Mouse (Mus musculus) retina, embryonic 14.5 days (tissue): Measurements from ENCODE around the gene Dazap1.
"Not testable (repeated sequence)": the region's sequence is repeated elsewhere in the genome, so short reads cannot be mapped to it uniquely, and the experiment has no call there.

ENCODE experiments used
- DNase-seq: peaks from one replicate; pipeline ENCODE4 v3.0.0-alpha.2; 2015; ENCODE audit warnings: low spot score

Dazap1 gene

GRCm38 (mm10) chr10:80260642-80261584 lies at the start of gene Dazap1, which contains the start of gene Gamt:
Gene Dazap1 (plus strand): TSS chr10:80261486.
Gene Gamt (minus strand): TSS chr10:80261012.
- DNase-seq, result peak; percentile 97

- not testable (repeated sequence) for DNase-seq
Measured at GRCm38 (mm10) chr10:80211547-80212103, 49.7 kb upstream of the Dazap1 start.

- no peak for DNase-seq
Measured at GRCm38 (mm10) chr10:80215048-80215772, 46.1 kb upstream of the Dazap1 start.

GRCm38 (mm10) chr10:80220676-80221075 lies 40.6 kb upstream of the Dazap1 start:
- no peak for DNase-seq

GRCm38 (mm10) chr10:80223137-80223536 lies 38.1 kb upstream of the Dazap1 start:
- DNase-seq, result not testable (repeated sequence)

- DNase-seq, result no peak
Measured at GRCm38 (mm10) chr10:80226071-80226415, 35.2 kb upstream of the Dazap1 start.

GRCm38 (mm10) chr10:80226416-80227165 lies 34.7 kb upstream of the Dazap1 start, which contains the start of gene Mum1:
Gene Mum1 (plus strand): TSS chr10:80226434.
- DNase-seq, result peak; percentile 99

GRCm38 (mm10) chr10:80227166-80227539 lies 34.1 kb upstream of the Dazap1 start:
- DNase-seq, result no peak

GRCm38 (mm10) chr10:80227877-80228775 lies 33.2 kb upstream of the Dazap1 start:
- no peak for DNase-seq

GRCm38 (mm10) chr10:80236145-80236825 lies 25.0 kb upstream of the Dazap1 start:
- no peak for DNase-seq

GRCm38 (mm10) chr10:80237020-80237419 lies 24.3 kb upstream of the Dazap1 start:
- no peak for DNase-seq

- no peak for DNase-seq
Measured at GRCm38 (mm10) chr10:80238306-80238705, 23.0 kb upstream of the Dazap1 start.

GRCm38 (mm10) chr10:80239791-80240190 lies 21.5 kb upstream of the Dazap1 start:
- no peak for DNase-seq

- DNase-seq, result no peak
Measured at GRCm38 (mm10) chr10:80242088-80242487, 19.2 kb upstream of the Dazap1 start.

- no peak for DNase-seq
Measured at GRCm38 (mm10) chr10:80242607-80243006, 18.7 kb upstream of the Dazap1 start.

- peak; percentile 78 for DNase-seq
Measured at GRCm38 (mm10) chr10:80244791-80245399, 16.4 kb upstream of the Dazap1 start.

- peak; percentile 96 for DNase-seq
Measured at GRCm38 (mm10) chr10:80245600-80245999, 15.7 kb upstream of the Dazap1 start.

- peak; percentile 63 for DNase-seq
Measured at GRCm38 (mm10) chr10:80247849-80248248, 13.4 kb upstream of the Dazap1 start.

GRCm38 (mm10) chr10:80248437-80248836 lies 12.8 kb upstream of the Dazap1 start:
- DNase-seq, result not testable (repeated sequence)
